29 mouse cellular contexts compared by ENCODE assay signal in the genomic region with DNA sequence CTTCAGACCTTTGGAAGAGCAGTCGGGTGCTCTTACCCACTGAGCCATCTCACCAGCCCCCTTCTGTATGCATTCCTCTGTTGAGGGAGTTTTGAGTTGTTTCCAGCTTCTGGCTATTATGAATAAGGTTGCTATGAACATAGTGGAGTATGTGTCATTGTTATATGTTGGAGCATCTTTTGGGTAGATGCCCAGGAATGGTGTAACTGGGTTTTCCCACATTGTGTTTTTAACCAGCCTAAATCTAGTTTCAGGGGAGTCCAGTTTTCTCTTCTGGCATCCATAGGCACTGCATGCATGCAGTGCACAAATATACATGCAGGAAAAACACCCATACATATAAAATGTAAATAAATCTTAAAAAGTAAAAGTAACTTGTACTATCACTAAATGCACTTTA.
DNase-seq lines count a peak whose midpoint lies in the region; ATAC-seq lines count a peak whose summit lies in the region.
"Had no signal": no experiment of that assay in that cellular context is flagged by ENCODE, and none has a peak within 500 bp of the region (broad histone marks: within the 10 kb centered on the region; RNA-seq: fewer than 3 reads in every experiment).

No protein-coding gene starts in this region.

- no peak overlapping the region for H3K4me2 ChIP-seq in heart, embryonic 11.5 days
- H3K4me2 ChIP-seq: embryonic facial prominence, embryonic 13.5 days; forebrain, embryonic 15.5 days; heart, embryonic 13.5 days; hindbrain, embryonic 14.5 days; liver, embryonic 12.5 days; midbrain, embryonic 11.5 days had no signal

- DNase-seq in frontal cortex, postnatal 14 days (ENCODE audit: low spot score in 2 of 2) = no peak
- peak; percentile 9 for DNase-seq in layer of hippocampus, adult 9-10 months (ENCODE audit: low spot score)
- DNase-seq in layer of hippocampus, postnatal 10 days (ENCODE audit: low spot score in 2 of 2) = no peak
- peak; percentile 14 to 38 for DNase-seq in right cerebral cortex, adult 2 months (ENCODE audit: low spot score in 2 of 2)
- no peak for DNase-seq in right cerebral cortex, postnatal 14 days
- no peak for DNase-seq in cerebellum, postnatal 36 days
- DNase-seq: adrenal gland, postnatal 10 days; cerebellum, adult 11 months; cerebellum, adult 9-10 months; heart, adult 2 months; heart, postnatal 10 days; kidney, adult 11 months; kidney, postnatal 14 days; liver, postnatal 0 days; lung, postnatal 36 days; spleen, adult 18-20 months; thymus, adult 2 months; thymus, postnatal 36 days had no signal

- no peaks in the 10 kb centered on the region for H3K4me1 ChIP-seq in heart, embryonic 11.5 days (ENCODE audit: control insufficient read depth, insufficient read depth, low read length)
- H3K4me1 ChIP-seq: embryonic facial prominence, embryonic 13.5 days; forebrain, embryonic 10.5 days; forebrain, embryonic 15.5 days; heart, embryonic 13.5 days; liver, embryonic 12.5 days had no signal

- peak; percentile 90 for ATAC-seq in frontal cortex, adult (ENCODE audit: low TSS enrichment)
- ATAC-seq in heart, embryonic 11.5 days (replicated peaks; ENCODE audit: insufficient number of reproducible peaks, low FRiP score, low TSS enrichment) = no peak
- ATAC-seq: forebrain, embryonic 15.5 days; liver, embryonic 12.5 days; liver, postnatal 0 days; midbrain, embryonic 16.5 days had no signal

- no peaks in the 10 kb centered on the region for H3K27me3 ChIP-seq in heart, embryonic 11.5 days (ENCODE audit: control insufficient read depth, insufficient read depth, low read length)
- H3K27me3 ChIP-seq: CH12.LX; embryonic facial prominence, embryonic 13.5 days; forebrain, embryonic 15.5 days; heart, embryonic 13.5 days; liver, embryonic 12.5 days had no signal

- 79% methylated on average over 1 of the region's 1 CpGs for WGBS in heart, embryonic 11.5 days (ENCODE audit: insufficient replicate concordance)

- no peak overlapping the region for H3K9ac ChIP-seq in heart, embryonic 11.5 days (ENCODE audit: low read depth, low read length)
- H3K9ac ChIP-seq: embryonic facial prominence, embryonic 13.5 days; forebrain, embryonic 15.5 days; heart, embryonic 13.5 days; hindbrain, embryonic 14.5 days; liver, embryonic 12.5 days; liver, postnatal 0 days had no signal

- no peaks in the 10 kb centered on the region for H3K36me3 ChIP-seq in heart, embryonic 11.5 days (ENCODE audit: control insufficient read depth, insufficient read depth, low read length)
- H3K36me3 ChIP-seq: embryonic facial prominence, embryonic 13.5 days; forebrain, embryonic 10.5 days; forebrain, embryonic 15.5 days; heart, embryonic 13.5 days; liver, embryonic 12.5 days had no signal

- no peak overlapping the region for H3K27ac ChIP-seq in heart, embryonic 11.5 days (ENCODE audit: low read depth, low read length)
- H3K27ac ChIP-seq: embryonic facial prominence, embryonic 13.5 days; forebrain, embryonic 10.5 days; forebrain, embryonic 15.5 days; heart, adult 2 months; heart, embryonic 13.5 days; hindbrain, embryonic 14.5 days; liver, embryonic 12.5 days had no signal

- H3K4me3 ChIP-seq in heart, embryonic 11.5 days (ENCODE audit: low read depth, low read length) = no peak overlapping the region
- H3K4me3 ChIP-seq: embryonic facial prominence, embryonic 13.5 days; forebrain, embryonic 10.5 days; forebrain, embryonic 15.5 days; heart, adult 2 months; heart, embryonic 13.5 days; liver, embryonic 12.5 days had no signal

- no peaks in the 10 kb centered on the region for H3K9me3 ChIP-seq in heart, embryonic 11.5 days (replicated peaks; ENCODE audit: control insufficient read depth, low read length)
- H3K9me3 ChIP-seq: embryonic facial prominence, embryonic 13.5 days; forebrain, embryonic 10.5 days; forebrain, embryonic 15.5 days; liver, embryonic 12.5 days had no signal

Comparison
In these comparisons a context has a peak if more than half of its experiments do, and no peak if none do; other contexts are left out.
1. DNase-seq: peak in layer of hippocampus, adult 9-10 months (single experiment) and right cerebral cortex, adult 2 months (2 of 2); none in frontal cortex, postnatal 14 days (0 of 2), layer of hippocampus, postnatal 10 days (0 of 2), right cerebral cortex, postnatal 14 days (single experiment) and cerebellum, postnatal 36 days (0 of 2).